Mouse (Mus musculus) pancreas, adult 10 weeks (tissue): ENCODE measurements around the gene Gngt2. TPM values are rescaled to one million over a fixed set of nuclear protein-coding genes. Genes with fewer than 3 reads are reported as not detected.

Experiments
- polyA plus RNA-seq: library from polyadenylated mRNA; stranded (reverse); fragments of 350-450 nt; fragmentation: Illumina TruSeq; extraction: RNeasy Lipid Tissue Mini Kit (QIAGEN cat#74804); gene quantifications from one replicate; pipeline ENCODE4 v1.2.3, GENCODE M21; 2015; ENCODE audit warnings: low read depth, low replicate concordance; ENCODE audit not compliant: insufficient read depth

Gngt2 gene
- polyA plus RNA-seq, result 25.4 TPM

GRCm38 (mm10) chr11:95837059-95837458 is at the start of gene Gngt2:
Gene Gngt2 (plus strand): TSS chr11:95837216.

DNA sequence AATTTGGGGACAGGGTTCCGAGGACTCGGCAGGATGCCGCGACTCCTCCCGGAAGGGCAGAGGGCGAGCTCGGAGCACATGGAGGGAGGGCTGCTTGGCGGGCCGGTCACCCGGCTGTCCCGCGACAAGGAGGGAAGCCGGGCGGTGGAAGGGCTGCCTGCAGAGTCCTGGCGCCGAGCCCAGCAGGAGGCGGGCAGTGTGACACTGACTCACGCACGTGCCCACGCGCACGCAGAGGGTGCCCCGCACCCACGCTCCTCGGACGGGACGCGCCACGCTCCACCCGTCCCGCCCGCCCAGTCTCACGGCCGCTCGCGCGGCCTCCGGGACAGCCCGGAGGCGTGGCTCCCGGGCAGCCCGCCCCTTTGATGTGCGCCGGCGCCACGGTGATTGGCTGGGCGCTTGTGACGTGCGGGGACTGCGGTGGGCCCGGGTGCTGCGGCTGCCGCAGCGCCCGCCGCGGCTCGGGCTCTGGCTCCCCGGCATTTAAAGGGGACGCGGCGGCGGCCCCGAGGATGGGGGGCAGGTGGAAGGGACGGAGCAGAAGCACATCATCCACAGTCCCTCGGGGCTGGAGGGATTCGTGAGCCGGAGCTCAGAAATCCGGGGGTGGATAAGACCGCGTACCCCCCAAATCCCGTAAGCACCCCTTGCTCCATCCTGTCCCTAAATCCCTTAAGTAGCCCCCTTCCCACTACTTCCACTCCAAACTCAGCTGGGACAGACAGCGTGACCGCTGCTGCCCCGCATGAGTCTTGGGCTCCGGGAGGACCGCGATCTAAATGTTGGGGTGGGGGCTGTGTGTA is 12.7 kb upstream of the Gngt2 start, which contains the start of gene Phospho1:
Gene Phospho1 (plus strand): TSS at position 429 of the 806 bp plus-strand sequence.

DNA sequence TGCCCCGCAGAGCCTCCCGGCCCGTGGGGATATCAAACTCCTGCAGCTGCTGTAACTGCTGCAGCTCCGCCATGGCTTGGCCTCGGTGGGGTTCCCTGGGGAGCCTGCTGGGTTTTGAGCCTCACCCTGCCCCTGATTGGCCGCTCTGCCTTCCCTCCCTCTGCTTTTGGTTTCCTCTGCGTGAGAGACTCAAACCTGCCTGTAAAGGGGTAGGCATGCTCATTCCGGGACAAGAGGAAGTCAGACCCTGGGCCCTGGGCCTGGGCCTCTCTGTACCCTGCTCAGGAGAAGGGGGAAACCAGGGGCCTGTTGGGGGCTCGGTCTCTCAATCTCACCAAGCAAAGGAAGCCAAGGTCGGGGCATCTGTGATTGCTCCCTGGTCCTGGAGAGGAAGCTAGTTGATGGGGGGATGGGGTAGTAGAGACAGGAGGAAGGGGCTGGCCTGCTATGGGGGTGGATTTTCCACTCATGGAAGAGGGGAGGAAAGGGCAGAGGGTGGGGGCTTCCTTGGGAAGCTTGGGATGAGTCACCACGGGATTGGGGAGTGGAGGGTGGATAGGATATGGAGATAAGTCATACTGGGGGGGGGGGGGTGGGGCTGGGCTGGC is 5.2 kb downstream of the Gngt2 start, which contains the start of gene Abi3:
Gene Abi3 (minus strand): TSS at position 403 of the 608 bp plus-strand sequence.

Other genes with a start within 250 kb of the Gngt2 start
- gene Ngfr, start 249.5 kb upstream of the Gngt2 start, polyA plus RNA-seq, result 0.31 TPM
- 18.9 TPM for gene Phb, start 170.3 kb upstream of the Gngt2 start, polyA plus RNA-seq
- 8.2 TPM for gene Zfp652, start 124.5 kb upstream of the Gngt2 start, polyA plus RNA-seq
- gene B130006D01Rik, start 113.6 kb upstream of the Gngt2 start, polyA plus RNA-seq, result not detected
- gene Phospho1, start 12.7 kb upstream of the Gngt2 start, polyA plus RNA-seq, result not detected
- 4.9 TPM for gene Abi3, start 5.3 kb downstream of the Gngt2 start, polyA plus RNA-seq
- not detected for gene B4galnt2, start 77.7 kb downstream of the Gngt2 start, polyA plus RNA-seq
- not detected for gene Igf2bp1, start 168.7 kb downstream of the Gngt2 start, polyA plus RNA-seq
- gene Gip, start 187.3 kb downstream of the Gngt2 start, polyA plus RNA-seq, result not detected
- gene Snf8, start 197.7 kb downstream of the Gngt2 start, polyA plus RNA-seq, result 24.3 TPM
- gene Ube2z, start 228.2 kb downstream of the Gngt2 start, polyA plus RNA-seq, result 10.0 TPM
- 111 TPM for gene Atp5g1, start 238.5 kb downstream of the Gngt2 start, polyA plus RNA-seq